Mouse (Mus musculus) forebrain, embryonic 10.5 days (tissue): Measurements from ENCODE around the gene Rtp4. TPM values are rescaled to one million over a fixed set of nuclear protein-coding genes. Genes with fewer than 3 reads are reported as not detected.

Experiments
- DNase-seq: peaks from one replicate; pipeline ENCODE4 v3.0.0-alpha.2; 2017; ENCODE audit warnings: low spot score; ENCODE audit errors: extremely low spot score
- H3K27ac ChIP-seq: fragments of 300-500 bp; sonication (generic); 2 replicates; pipeline ENCODE4 v1.5.1; 2016; ENCODE audit warnings: mild to moderate bottlenecking
- H3K27me3 ChIP-seq: fragments of 300-500 bp; sonication (generic); 2 replicates; pipeline ENCODE4 v1.6.1; 2016; ENCODE audit warnings: mild to moderate bottlenecking; ENCODE audit not compliant: poor library complexity, severe bottlenecking
- H3K36me3 ChIP-seq: fragments of 300-500 bp; sonication (generic); replicated peaks from 2 replicates; pipeline ENCODE4 v1.6.1; 2016; ENCODE audit warnings: mild to moderate bottlenecking, moderate library complexity
- H3K4me1 ChIP-seq: fragments of 300-500 bp; sonication (generic); 2 replicates; pipeline ENCODE4 v1.6.1; 2016
- H3K4me3 ChIP-seq: fragments of 300-500 bp; sonication (generic); 2 replicates; pipeline ENCODE4 v1.5.1; 2016; ENCODE audit warnings: mild to moderate bottlenecking, moderate library complexity
- H3K9me3 ChIP-seq: fragments of 300-500 bp; sonication (generic); 2 replicates; pipeline ENCODE4 v1.6.1; 2016; ENCODE audit warnings: mild to moderate bottlenecking, moderate library complexity
- WGBS: fragments of 180-500 bp; shearing (Covaris S2); methylation state at CpG from one replicate; pipeline ENCODE4 v1.1.7; 2016; 5-methylcytosine and 5-hydroxymethylcytosine counted together
- polyA plus RNA-seq: library from polyadenylated mRNA; unstranded; fragments of >200 nt; fragmentation: Nextera tagmentation; extraction: Ambion mirVana; gene quantifications from 2 replicates; pipeline ENCODE4 v1.2.1, GENCODE M21; 2016

The Rtp4 gene
- polyA plus RNA-seq, 1 experiment from 2014 or later, result 0.64 TPM

DNA sequence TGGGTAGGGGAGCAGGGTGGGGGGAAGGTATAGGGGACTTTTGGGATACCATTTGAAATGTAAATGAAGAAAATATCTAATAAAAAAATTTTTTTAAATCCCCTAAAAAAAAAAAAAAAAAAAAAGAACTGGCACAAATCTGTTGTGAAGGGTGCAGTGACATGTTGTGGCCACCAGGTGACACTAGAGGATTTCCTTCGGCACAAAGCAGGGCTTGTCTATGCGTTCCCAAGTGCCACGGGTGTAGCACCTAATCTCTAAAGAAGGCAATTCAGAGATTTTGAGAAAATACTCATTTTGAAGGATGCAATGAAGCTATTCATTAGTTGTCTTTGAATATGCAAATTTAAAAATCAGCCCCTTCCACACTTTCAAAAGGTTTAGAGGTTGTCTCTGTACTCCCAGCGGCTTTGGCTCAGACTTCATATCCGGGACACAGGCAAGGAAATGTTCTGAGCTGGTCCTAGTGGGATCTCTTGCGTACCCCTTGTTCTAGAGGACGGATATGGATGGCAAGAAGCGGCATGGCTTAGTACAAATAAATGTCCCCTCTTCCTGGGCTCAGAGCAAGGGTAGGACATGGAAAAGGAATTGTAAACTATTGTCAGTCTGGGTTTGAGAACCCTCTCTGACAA lies 30.4 kb downstream of the Rtp4 start:
- Histone ChIP-seq H3K27ac (no peak overlapping the region), H3K4me3 (no peak overlapping the region), H3K9me3 (no peaks in the 10 kb centered on the region), H3K4me1 (no peaks in the 10 kb centered on the region), H3K36me3 (no peaks in the 10 kb centered on the region), H3K27me3 (peaks cover 8% of the 10 kb centered on the region)
- peak; percentile 47 for DNase-seq
- WGBS, result 49% methylated on average over 8 of the region's 8 CpGs

DNA sequence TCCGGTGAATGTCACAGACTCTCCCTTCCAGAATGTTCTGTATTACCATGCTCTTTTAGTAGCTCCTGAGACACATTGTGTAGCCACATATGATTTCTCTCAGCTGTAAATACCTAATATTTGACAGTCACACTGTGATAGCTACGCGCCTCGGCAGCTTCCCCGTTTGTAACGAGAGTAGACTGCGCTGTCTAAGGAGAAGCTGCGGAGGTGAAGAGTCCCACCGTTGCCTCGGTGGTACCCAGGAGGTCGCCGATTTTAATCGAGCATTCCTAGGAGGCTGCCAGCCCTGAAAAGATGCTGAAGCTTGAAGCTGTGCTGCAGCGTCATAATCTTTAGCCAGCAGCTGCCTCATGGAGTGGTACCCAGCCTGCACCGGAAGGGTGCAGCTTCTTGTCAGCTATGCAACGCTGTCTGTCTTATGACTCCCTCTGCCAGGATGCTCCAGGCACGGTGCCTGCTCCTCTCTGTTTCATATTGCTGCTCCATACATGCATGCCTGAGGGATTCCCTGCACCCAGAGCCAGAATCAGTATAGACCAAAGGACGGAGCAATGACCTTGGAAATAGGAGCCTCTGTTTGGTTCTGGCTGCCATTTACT lies 31.0 kb downstream of the Rtp4 start:
- Histone ChIP-seq H3K36me3 (no peaks in the 10 kb centered on the region), H3K4me3 (no peak overlapping the region), H3K27ac (no peak overlapping the region), H3K9me3 (no peaks in the 10 kb centered on the region), H3K4me1 (no peaks in the 10 kb centered on the region), H3K27me3 (peaks cover 8% of the 10 kb centered on the region)
- DNase-seq, result no peak
- 90% methylated on average over 18 of the region's 18 CpGs for WGBS

DNA sequence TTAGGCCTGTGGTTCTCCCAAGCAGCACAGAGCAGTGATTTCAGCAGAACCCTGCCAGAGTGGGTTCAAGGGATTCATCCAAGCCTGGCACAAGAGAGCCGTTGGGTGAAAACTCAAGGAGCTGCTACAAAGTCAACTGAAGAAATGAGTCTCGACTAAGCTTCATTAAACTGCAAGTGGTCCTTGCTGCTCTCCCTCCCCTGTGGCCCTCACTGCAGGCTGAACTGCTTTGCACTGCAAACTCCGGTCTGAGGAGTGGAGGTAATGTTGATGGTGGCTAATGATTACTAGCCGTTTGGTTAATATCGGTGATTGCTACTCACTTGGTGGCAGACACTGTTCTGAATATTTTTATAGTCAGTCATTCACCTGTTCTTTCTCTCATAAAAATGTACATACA lies 34.6 kb downstream of the Rtp4 start:
- H3K4me3 ChIP-seq, result no peak overlapping the region
- H3K27ac ChIP-seq, result no peak overlapping the region
- H3K27me3 ChIP-seq, result peaks cover 8% of the 10 kb centered on the region
- no peaks in the 10 kb centered on the region for H3K4me1 ChIP-seq
- H3K36me3 ChIP-seq, result no peaks in the 10 kb centered on the region
- no peak for DNase-seq
- WGBS, result 89% methylated on average over 5 of the region's 5 CpGs
- no peaks in the 10 kb centered on the region for H3K9me3 ChIP-seq

DNA sequence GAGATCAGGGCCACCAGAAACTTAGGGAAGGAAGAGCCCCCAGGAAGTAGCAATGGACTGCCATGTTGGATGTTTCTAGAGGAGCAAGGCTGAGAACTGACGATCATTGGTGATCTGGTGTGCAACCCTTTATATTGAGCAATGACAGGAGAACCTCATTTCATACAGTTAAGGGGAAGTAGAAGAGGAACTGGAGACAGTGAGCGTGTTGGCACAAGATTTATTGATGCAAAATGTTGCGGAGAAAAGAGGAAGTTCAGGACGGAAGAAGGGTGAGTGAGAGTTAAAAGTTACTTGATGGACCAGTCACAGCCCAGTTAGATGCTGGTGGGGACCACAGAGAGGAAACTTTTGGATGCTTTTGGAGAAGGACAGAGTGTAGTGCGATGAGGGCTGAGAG lies 37.1 kb downstream of the Rtp4 start:
- Histone ChIP-seq H3K4me3 (no peak overlapping the region), H3K4me1 (no peaks in the 10 kb centered on the region), H3K27me3 (no peaks in the 10 kb centered on the region), H3K36me3 (no peaks in the 10 kb centered on the region), H3K27ac (no peak overlapping the region), H3K9me3 (no peaks in the 10 kb centered on the region)
- 90% methylated on average over 5 of the region's 5 CpGs for WGBS
- no peak for DNase-seq

DNA sequence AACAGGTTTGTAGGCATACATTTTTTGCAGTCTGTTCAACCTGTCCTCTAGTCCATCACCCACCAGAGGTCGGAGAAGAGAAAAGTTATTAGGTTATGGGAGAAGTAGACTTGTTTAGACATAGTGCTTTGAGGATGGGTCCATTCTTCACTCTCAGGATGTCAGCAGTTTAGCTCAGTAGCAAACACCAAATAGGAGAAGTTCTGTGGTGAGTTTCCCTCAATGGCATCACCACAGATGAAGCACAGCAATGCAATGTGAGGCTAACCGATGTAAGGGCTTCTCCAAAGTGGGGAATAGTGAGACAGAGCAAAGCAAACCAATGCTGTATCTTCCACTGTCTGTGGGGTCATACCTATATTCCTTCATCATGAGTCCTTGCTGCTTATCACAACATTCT lies 37.6 kb downstream of the Rtp4 start:
- H3K4me1 ChIP-seq, result peaks cover 3% of the 10 kb centered on the region; the same call in 1 of the 2 replicates
- H3K4me3 ChIP-seq, result no peak overlapping the region
- no peaks in the 10 kb centered on the region for H3K9me3 ChIP-seq
- H3K36me3 ChIP-seq, result no peaks in the 10 kb centered on the region
- no peak for DNase-seq
- no peaks in the 10 kb centered on the region for H3K27me3 ChIP-seq
- H3K27ac ChIP-seq, result no peak overlapping the region
- WGBS, result 94% methylated on average over 2 of the region's 2 CpGs

DNA sequence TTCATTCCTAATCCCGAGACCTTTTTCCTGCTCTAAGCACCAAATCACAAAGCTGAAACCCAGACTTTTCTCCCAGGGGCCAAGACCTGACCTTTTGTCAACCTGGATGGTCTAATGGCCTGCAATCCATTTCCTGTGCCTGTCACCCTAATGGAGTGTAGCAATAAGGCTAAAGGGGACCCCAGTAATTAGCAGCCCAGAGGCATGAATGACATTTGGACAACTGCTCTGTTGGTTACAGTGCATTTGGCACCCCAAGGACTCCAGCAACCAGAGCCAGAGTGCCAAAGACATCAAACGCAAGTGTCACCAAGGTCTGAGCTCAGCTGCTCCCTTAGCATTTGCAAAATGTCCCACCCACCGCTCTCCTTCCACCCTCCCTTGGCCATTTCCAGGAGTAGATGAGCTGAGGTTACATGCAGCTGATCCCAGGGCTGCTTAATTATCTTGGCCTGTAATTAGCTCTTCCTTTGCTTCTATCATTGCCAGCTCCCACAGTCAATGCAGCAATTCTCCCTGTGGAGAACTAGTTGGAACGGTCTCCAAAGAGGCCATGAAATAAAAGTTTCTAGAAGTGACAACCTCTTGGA lies 48.4 kb downstream of the Rtp4 start:
- Histone ChIP-seq H3K9me3 (no peaks in the 10 kb centered on the region), H3K4me3 (no peak overlapping the region), H3K36me3 (no peaks in the 10 kb centered on the region), H3K27ac (no peak overlapping the region), H3K4me1 (no peaks in the 10 kb centered on the region), H3K27me3 (no peaks in the 10 kb centered on the region)
- no peak for DNase-seq
- WGBS, result 79% methylated on average over 4 of the region's 4 CpGs

DNA sequence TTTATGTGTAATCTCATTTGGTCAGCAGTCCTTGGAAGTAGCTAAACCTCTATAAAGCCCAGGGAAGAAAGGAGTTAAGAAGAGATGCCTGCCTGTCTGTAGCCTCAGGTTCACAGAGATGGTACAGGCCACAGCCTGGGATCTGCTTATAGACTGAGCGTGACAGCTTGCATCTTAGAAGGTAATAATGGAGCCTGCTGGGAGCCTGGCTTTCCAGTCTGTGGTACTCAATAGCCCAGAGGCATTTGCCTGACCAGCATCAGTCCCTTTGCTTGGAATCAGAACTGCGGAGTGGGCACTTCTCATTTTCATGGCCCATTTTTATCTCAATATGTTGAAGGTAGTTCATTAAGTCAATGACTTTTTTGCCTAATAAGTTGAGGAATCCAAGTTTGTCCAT lies 54.5 kb downstream of the Rtp4 start:
- Histone ChIP-seq H3K9me3 (no peaks in the 10 kb centered on the region), H3K27me3 (no peaks in the 10 kb centered on the region), H3K4me1 (no peaks in the 10 kb centered on the region), H3K4me3 (no peak overlapping the region), H3K36me3 (no peaks in the 10 kb centered on the region), H3K27ac (no peak overlapping the region)
- DNase-seq, result no peak
- WGBS, result 78% methylated on average over 2 of the region's 2 CpGs

DNA sequence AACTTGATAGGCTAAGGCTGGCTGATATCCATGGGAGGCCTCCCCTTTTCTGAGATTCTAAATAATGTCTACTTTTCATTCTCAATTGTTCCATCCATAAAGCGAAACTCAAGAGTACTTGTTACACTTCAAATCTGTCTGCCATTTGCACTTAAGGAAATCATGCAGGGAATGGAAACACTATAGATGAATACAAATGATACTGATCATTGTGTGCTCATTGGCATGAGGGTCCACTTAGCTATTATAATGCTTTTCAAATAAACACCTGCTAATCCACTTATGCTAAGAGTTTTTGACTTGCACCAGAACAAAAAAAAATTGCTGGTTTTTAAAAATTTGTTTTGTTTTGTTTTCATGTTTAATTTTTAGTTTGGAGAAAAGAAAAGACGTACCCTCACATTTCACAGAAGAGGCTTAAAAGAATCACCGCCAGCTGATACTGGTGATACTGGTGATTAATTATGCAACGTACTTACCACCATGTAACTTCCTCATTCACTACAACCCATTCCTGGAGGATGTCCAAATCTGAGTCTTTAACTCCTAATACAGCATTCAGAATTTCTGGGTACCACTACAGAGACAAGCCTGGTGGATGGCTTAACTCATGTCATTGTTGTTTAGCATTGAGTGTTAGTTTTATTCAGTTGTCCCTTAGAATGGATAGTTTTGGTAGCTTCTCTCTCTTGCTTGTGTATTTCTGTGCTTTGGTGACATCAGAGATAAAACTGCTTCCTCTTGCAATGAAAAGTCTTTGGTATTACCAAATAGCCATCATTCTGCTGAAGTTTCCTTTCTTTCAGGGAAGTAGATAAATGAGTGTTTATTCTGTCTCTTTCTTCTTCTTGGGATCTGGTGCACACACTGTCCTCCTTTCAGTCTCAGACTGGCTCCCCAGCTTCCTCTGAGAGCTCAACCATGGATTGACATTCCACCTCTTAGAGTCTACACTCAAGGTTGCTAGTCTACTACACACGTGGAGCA lies 71.3 kb downstream of the Rtp4 start:
- Histone ChIP-seq H3K36me3 (no peaks in the 10 kb centered on the region), H3K4me1 (peaks cover 7% of the 10 kb centered on the region; the same call in 1 of the 2 replicates), H3K27me3 (no peaks in the 10 kb centered on the region), H3K4me3 (no peak overlapping the region), H3K9me3 (peaks cover 5% of the 10 kb centered on the region; the same call in 1 of the 2 replicates), H3K27ac (no peak overlapping the region)
- DNase-seq, result no peak
- WGBS, result 83% methylated on average over 5 of the region's 5 CpGs

DNA sequence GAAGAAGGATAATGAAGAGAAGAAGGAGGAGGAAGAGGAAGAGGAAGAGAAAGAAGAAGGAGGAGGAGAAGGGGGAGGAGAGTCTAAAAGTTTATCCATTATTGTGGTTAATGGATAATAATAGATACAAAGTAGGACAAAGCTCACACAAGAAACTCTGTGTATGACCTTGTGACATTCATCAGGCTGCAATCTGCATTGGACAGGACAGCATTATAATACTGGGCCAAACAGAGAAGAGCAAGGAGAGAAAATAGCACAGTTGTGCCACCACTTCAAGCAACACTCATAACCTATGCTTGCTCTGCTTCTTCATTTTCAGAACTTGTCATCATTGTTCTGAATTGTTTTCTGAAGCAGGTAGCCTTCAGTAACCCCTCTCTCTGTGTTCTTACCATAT lies 72.4 kb downstream of the Rtp4 start:
- H3K27me3 ChIP-seq, result 0 out of 2 replicates have a peak, but pooled peaks cover under 1% of the 10 kb centered on the region
- peaks cover 5% of the 10 kb centered on the region; the same call in 1 of the 2 replicates for H3K9me3 ChIP-seq
- H3K4me3 ChIP-seq, result no peak overlapping the region
- H3K4me1 ChIP-seq, result peaks cover 18% of the 10 kb centered on the region
- H3K36me3 ChIP-seq, result no peaks in the 10 kb centered on the region
- H3K27ac ChIP-seq, result no peak overlapping the region
- no peak for DNase-seq

DNA sequence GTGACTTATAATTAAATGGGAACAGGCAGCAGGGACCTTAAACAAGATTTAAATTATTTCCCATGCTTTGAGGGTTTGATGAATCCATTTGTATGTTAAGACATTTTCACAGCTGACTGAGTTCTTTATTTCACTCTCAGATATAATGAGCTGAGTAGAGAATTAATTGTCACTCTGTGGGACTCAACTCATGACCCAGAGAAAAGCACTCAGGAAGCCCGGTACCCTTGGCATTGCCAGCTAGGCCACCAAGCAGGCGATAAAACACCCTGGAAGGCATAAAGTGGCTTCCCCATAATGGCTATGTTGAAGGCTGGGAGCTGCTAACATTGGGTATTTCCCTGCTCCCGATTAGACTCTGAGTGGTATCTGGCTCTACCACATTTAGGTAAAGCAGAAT lies 76.6 kb downstream of the Rtp4 start:
- peak; percentile 29 for DNase-seq
- Histone ChIP-seq H3K4me3 (no peak overlapping the region), H3K36me3 (no peaks in the 10 kb centered on the region), H3K9me3 (no peaks in the 10 kb centered on the region), H3K27me3 (peaks cover 22% of the 10 kb centered on the region; the same call in 1 of the 2 replicates), H3K27ac (no peak overlapping the region), H3K4me1 (peaks cover 21% of the 10 kb centered on the region)
- WGBS, result 59% methylated on average over 3 of the region's 3 CpGs

DNA sequence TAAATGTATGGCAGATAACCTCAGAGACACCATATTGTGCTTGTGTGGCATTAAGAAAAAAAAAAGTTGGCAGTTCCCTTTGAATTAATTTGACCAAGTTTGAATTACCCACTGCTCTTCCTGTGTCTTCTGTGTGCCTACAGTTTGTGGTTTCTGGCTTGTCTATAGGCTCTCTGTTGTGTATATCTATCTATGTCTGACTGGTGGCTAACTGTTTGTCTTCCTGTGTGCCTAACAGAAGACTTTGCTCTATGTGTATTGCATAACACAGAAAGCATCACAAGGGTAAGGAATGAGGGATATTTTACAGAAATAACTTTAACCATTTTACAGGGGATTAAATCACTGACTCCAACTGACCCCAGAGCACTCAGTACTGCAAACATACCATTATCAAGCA lies 77.9 kb downstream of the Rtp4 start:
- DNase-seq, result no peak
- Histone ChIP-seq H3K4me3 (no peak overlapping the region), H3K36me3 (no peaks in the 10 kb centered on the region), H3K4me1 (peaks cover 21% of the 10 kb centered on the region), H3K27me3 (peaks cover 22% of the 10 kb centered on the region; the same call in 1 of the 2 replicates), H3K27ac (no peak overlapping the region), H3K9me3 (no peaks in the 10 kb centered on the region)

DNA sequence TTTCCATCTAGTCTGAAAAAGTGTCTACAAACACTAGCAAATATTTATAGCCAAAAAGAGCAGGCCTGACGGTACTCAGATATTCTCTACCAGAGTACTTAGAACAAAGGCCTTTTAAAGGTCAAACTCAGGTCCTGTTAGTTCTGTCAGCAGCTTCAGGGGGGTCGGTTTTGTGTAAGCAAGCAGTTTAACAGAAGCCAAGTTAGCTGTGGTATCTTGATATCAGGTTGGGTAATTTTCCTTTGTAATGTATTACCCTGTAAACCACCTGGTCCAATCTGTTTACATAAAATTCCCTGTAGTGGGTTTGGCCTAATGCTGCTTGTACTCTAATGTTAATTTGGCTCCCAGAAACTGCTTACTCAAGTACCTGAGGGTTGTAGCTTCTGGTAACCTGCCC lies 86.1 kb downstream of the Rtp4 start:
- Histone ChIP-seq H3K27me3 (0 out of 2 replicates have a peak, but pooled peaks cover 3% of the 10 kb centered on the region), H3K36me3 (no peaks in the 10 kb centered on the region), H3K4me3 (no peak overlapping the region), H3K27ac (no peak overlapping the region), H3K9me3 (no peaks in the 10 kb centered on the region), H3K4me1 (peaks cover 7% of the 10 kb centered on the region; the same call in 1 of the 2 replicates)
- DNase-seq, result no peak
- WGBS, result 85% methylated on average over 2 of the region's 2 CpGs
